Mouse (Mus musculus) megakaryocyte, embryonic 14.5 days (primary cell): ENCODE measurements around the gene Clec3a.

Experiments used
- FLI1 ChIP-seq: IDR thresholded peaks from 2 replicates; pipeline ENCODE4 v1.6.1; 2012; ENCODE audit warnings: low read length, inconsistent platforms, mixed read lengths
- GATA1 ChIP-seq: IDR thresholded peaks from 3 replicates; pipeline ENCODE4 v1.6.1; 2012; ENCODE audit warnings: mixed read lengths, low read length, inconsistent platforms, borderline replicate concordance

- TF ChIP-seq FLI1, result no peak
- no peak for TF ChIP-seq GATA1
Measured at GRCm38 (mm10) chr8:114469208-114469590, 51.3 kb downstream of the Clec3a start.
